Mouse (Mus musculus): Measurements from ENCODE around the gene Plekhb1.

The Plekhb1 gene

GRCm38 (mm10) chr7:100662231-100662630 is at the start of gene Plekhb1:
TSS of gene Plekhb1 (minus strand) at chr7:100662414.
- DNase-seq, result no peak

GRCm38 (mm10) chr7:100706883-100707480 is 44.8 kb upstream of the Plekhb1 start:
- no peak for DNase-seq

DNA sequence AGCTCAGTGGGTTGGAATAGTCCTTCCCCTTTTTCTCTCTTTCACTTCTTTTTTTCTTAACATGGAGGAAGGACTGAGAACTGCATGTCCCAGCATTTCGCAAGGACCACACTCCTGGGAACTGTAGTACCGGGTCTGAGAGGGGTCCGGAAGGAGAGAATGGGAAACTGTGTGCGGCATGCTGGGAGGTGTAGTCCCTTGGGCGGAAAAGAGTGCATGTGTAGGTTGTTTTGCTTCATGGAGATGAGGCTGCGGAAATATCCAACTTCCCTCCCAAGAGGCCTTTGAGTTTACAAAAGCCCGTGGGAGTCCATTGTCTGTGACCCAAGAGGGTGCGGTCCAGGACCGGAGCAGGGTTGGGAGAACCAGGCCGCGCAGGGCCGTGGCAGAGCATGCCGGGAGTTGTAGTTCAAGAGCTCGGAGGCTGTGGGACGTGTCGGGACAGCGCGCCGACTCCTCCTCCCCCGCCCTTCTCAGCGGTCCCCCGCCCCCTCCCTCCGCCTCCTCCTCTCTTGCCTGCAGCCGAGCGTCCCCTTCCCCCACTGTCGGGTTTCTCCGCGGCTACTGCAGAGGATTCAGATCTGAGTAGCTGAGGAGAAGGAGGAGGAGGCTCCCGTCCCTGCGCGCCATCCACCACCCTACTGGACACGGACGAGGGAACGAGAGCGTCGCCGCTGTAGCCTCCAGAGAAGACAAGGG is 44.1 kb upstream of the Plekhb1 start, which contains the start of gene Fam168a:
Gene Fam168a (plus strand): TSS at position 493 of the 699 bp plus-strand sequence.
- DNase-seq, result peak; percentile 97

GRCm38 (mm10) chr7:100699771-100700770 is 37.9 kb upstream of the Plekhb1 start:
- no peak for DNase-seq

DNA sequence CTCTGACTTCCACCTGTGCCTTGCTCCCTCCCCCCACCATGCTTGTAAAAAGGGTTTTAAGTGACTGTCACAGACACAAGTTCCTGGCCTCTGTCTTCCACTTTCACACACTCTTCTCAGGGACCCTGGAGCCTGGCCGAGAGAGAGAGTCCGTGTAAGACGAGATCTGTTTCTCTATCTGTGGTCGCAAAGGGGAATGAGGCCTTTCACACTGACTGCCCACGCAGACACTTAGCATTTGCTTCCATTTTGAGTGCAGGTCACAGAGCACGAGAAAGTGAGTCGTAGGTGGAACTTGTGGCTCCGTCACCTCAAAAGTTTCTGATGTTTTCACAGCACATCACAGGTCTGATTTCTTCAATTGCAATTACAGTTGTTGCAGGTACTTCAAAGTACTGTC is 31.0 kb upstream of the Plekhb1 start:
- DNase-seq, result no peak

- no peak for DNase-seq
Measured at GRCm38 (mm10) chr7:100688471-100688870, 26.3 kb upstream of the Plekhb1 start.

- DNase-seq, result peak; percentile 81
Measured at GRCm38 (mm10) chr7:100685061-100686030, 23.1 kb upstream of the Plekhb1 start.

- peak; percentile 68 for DNase-seq
Measured at GRCm38 (mm10) chr7:100684538-100684937, 22.3 kb upstream of the Plekhb1 start.

- no peak for DNase-seq
Measured at GRCm38 (mm10) chr7:100684081-100684480, 21.9 kb upstream of the Plekhb1 start.

DNA sequence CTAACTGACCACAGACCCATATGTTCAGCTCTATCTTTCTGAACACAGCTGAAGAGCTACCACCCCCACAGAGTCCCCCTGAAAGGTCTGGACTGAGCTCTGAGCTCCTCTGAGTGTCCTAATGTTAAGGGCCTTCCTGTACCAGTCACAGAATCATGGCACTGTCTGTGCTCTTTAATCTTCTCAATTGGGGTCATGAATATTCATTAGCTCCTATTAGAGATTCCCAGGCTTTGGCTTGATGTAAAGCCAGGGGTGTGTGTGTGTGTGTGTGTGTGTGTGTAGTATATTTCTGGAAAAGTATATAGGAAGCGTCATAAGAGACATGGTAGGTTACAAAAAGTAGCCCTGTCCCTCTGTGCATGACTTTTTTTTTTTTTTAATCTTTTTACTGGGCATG is 21.0 kb upstream of the Plekhb1 start:
- DNase-seq, result no peak

- no peak for DNase-seq
Measured at GRCm38 (mm10) chr7:100681132-100681531, 18.9 kb upstream of the Plekhb1 start.

DNA sequence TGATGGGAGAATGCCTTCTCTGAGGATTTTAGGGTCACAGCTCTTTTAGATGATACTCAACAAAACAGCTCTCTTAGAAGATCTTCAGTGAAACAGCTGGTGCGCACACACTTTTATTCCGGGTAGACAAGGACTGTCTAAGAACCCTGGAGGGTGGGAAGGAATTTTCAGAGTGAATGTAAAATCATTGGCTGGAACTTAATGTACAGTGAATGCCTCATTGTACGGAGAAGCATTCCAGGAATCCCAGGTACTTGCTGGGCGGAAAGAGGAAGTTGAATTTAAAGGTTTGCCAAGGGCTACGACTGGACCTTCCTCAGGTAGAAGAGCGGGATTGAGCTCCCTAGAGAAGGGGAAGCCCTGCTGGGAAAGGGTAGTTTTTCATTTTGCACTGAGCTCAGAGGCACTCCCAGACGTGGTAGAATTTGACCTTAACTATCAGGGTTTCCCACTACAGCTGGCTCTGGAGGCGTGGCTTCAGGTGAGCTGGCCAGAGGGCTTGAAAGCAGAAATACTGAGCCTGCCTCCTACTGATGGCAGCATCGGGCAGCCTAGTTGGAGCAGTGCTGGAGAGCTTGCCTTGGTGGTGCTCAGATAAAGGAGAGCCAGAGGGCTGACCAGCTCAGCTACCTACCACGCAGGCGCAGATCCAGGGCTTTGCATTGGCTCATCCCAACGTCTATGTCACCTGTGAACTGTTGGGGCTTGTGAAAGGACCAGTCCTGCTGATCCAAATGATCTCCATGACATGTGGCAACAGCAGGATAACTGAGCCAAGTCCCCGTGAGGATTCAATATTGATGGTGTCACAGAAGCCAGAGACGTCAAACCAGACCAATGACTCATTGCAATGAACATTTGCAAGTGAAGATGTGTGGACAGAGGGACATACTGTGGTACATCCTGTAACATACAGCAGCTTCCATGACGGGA is 17.0 kb upstream of the Plekhb1 start:
- peak; percentile 12 for DNase-seq

DNA sequence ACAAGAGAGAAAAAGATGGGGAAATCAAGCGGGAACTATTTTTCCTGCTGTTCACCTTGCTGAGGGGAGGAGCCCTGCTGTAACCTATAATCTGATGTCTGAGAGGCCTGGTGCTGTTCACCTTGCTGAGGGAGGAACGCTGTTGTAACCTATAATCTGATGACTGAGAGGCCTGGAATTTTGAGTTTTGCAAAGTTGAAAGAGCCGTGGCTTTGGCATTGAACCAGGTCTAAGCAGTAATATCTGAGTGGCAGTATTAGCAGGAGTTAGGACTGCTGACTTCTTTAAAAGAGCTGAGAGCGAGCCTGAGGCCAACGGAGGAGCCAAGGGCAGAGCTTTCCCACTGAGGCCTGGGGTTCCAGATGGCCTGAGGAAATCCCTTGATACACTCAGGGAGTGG is 15.8 kb upstream of the Plekhb1 start:
- no peak for DNase-seq

GRCm38 (mm10) chr7:100674941-100675340 is 12.7 kb upstream of the Plekhb1 start:
- DNase-seq, result no peak

GRCm38 (mm10) chr7:100673452-100673851 is 11.2 kb upstream of the Plekhb1 start:
- DNase-seq, result no peak

DNA sequence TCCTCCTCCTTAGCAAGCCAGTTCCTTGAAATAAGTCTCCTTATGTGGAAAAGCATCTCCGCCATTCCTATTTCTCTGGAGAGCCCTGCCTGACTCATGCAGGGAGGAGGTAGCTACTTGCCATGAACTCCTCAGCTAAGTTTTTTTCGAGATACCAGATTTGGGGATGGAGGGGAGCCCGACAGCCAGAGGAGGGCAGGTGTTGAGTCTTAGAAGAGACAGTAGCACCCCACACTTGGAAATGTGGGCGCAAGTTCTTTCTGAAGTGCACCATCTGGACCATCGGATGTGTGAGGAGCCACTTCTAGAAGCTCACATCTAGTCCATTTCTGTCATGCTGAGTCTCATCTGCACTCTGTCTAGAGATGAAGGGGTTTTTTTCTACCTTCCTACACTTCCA is 8.4 kb upstream of the Plekhb1 start:
- DNase-seq, result no peak

DNA sequence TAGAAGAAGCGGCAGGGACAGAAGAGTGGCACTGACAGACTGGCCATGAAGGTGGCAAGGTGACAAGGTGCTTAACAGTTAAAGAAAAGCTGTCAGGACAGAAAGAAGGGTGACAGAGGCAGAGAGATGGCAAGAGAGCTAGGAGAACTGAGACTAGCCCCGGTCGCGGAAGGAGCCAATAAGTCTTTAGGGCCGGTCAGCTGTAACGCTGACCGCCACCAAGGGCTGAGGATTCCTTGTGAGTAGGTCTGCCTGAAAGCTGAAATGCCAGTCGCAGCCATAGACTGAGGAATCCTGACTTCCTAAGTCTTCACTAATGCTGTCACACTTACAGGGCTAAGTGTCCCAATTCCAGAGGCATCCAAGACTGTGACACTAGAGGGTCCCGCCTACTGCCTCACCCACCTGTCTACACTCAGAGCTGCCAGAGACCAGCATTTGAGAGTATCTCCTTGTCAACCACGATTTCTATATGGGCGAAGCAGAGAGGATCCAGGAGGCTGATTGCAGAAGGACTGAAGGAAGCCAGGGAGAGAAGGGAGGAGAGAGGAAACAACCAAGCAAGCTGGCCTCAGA is 1.6 kb upstream of the Plekhb1 start:
- no peak for DNase-seq

DNA sequence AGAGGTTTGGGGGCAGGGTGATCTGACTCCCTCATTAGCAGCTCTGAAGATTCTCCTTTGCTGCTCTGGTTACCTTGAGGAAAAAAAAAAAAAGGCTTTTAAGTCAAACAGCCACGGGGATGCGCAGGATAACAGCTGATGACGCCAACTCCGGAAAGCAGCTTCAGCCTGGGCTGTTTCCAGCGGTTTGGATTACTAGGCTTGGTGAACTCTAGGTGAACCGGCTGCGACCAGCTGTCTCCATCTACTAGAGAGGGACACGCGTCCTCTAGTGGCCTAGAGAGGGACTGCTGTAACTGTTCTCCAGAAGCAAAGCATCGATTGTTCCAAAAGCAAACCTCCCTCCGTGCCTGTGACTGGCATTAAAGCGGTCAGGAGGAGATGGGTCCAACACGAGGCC is 976 bp upstream of the Plekhb1 start:
- DNase-seq, result peak; percentile 95

DNA sequence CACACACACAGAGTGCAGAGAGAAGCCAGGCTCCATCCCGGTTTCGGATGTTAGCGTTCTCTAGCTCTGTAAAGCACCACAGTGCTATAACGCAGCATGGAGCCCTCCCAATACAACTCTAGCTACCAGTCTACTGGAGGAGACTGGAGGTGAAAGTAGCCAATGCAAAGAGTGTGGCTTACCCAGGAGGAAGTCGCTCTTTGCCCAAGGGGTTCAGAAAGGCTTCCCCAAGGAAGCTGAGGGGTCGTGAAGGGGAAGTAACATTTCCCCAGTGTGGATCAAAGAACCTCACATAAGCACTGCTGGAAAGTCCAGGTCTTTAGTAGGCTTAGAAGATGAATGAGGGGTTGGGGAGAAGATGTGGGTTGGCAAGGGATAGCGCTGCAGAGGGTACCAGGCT is 950 bp downstream of the Plekhb1 start:
- DNase-seq, result no peak

DNA sequence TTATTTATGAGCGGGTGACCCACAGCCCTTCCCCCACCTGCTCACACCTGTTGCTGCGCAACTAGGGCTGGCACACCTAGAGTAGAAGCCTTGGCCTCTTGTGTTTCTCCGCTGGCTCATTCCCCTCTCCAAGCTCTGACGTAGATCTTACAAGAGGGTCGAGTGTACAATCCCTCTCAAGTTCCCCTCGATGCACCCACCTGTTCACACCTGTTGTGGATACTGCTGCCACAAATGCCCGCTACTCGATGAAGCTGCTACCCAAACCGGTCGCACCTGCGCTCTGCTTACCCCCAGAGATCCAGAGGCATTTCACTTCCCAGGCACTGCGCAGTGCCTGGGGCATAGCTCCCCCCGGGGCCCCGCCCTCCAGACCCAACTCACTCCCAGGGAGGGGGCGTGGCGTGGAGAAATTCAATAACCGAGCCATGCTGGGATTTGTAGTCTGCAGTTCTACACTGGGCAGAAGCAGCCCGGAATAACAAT is 4.1 kb downstream of the Plekhb1 start:
- peak; percentile 58 for DNase-seq

Measured in kidney, postnatal 14 days (tissue).